Mouse (Mus musculus) kidney, adult 8-10 months (tissue): ENCODE data around the gene Agap1.

Experiments
- DNase-seq, 2 experiments: peaks; one replicate each; pipeline ENCODE4 v3.0.0; 2022

Agap1 gene

GRCm38 (mm10) chr1:89770298-89770697, 315.7 kb downstream of the Agap1 start:
- DNase-seq: no peak

DNA sequence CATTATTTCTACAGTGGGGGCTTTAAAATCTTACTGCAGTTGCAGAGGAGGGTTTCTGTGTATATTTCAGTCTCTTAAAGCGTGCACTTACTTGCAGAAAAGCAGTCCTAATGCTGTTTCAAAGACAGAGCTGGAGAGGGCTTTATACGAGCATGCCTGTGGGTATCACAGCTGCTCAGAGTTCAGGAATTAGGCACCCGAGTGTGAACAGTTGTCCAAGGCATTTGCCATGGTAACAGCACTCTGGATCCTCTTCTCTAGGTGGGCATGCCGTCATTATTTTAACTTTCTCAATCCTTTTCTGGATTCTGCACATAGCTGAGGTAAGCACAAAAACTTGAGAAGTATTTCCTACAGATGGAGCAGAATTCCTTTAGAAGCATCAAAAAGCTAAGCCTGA, 321.1 kb downstream of the Agap1 start:
- no peak for DNase-seq

DNA sequence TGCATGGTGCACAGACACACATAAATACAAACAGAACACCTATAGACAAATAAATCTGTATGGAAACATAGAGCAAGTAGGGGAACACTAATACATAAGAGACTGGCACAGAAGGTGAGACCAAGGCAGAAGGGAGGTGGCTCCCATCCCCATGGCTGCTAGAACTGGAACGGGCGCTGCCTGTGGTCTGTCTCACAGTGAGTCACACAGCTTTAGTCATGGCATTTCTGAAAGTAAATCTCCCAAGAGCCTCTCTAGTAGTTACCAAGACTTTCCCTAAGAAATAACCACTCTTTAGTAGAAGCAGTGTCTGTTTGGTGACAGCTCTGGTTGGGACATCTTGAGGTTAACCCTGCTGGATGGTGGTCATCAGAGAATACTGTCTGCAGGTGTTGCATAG, 326.1 kb downstream of the Agap1 start:
- DNase-seq: no peak

DNA sequence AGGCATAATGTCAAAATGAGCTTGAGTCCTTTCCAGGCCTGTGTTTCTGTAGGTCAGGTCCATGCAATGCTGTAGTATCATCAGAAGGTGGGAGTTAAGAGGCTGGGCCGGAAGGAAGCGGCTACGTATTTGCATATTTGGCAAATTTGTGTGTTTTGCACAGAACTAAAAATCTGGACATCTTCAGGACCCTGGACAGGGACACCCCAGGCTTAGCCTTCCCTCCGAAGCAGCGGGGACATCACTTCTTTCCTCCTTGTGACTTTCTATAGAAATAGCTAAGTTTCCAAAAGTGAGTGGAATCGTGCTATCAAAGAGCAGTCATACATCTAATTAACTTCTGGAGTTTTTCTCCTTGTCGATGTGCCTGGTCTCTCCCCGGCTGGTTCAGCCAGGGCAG, 327.3 kb downstream of the Agap1 start:
- DNase-seq: peak in 1 of 2 experiments; percentile 19

DNA sequence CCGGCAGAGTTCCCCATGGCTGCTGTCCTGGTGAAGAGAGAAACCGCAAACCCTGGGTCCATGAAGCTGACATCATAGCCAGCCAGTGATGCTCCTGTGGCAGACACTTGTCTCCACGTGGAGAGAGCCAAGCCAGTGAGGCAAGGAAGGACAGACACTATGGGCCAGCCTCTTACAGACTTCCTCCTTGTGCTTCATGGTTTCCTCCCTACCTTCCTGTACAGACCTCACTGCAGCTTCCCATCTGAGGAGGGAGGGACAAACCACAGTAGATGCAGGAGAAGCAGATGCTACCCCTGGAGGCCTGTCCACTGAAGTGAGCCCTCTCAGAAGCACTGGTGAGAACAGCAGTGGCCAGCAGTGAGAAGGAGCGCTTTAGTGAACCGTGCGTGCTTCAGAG, 332.2 kb downstream of the Agap1 start:
- DNase-seq: no peak

DNA sequence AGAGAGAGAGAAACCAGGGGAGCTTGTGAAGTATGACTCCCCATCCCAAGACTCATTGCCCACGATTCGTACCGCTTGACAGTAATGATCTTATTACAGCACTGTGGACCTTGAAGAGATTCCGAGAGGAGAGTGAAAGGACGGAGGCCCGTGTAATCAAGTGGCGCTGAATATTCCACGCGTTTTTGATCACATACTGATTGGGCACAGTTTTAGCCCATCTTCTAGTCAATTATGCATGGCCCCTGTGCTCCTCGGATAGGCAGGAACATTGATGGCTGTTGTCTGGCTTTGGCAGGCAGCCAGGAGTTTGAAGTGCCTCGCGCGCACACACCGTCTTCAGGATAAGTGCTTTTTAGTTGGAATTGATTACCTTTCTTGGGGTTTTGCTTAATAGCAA, 344.1 kb downstream of the Agap1 start:
- no peak for DNase-seq

GRCm38 (mm10) chr1:89801506-89801905, 346.9 kb downstream of the Agap1 start:
- no peak for DNase-seq

DNA sequence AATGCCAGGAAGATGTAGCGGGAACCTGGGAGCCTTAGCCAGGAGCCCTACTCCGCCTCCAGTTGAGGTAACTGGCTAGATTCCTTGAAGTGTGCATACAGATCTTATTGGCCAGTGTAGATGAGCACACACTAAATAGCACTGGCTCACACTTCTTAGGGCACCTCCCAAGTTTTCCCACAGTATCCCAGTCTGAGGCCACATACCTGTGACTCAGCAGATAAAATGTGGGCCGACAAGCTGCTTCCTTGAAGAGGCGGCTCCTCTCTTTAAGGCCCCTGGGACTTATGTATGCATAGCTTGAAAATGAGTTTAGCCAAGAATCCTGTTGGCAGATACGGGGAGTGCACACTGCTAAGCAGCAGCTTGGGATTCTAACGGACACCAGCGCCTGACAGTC, 350.4 kb downstream of the Agap1 start:
- no peak for DNase-seq

- peak; percentile 34 to 45 for DNase-seq
These were observed 358.2 kb downstream of the Agap1 start for GRCm38 (mm10) chr1:89812816-89813215.

DNA sequence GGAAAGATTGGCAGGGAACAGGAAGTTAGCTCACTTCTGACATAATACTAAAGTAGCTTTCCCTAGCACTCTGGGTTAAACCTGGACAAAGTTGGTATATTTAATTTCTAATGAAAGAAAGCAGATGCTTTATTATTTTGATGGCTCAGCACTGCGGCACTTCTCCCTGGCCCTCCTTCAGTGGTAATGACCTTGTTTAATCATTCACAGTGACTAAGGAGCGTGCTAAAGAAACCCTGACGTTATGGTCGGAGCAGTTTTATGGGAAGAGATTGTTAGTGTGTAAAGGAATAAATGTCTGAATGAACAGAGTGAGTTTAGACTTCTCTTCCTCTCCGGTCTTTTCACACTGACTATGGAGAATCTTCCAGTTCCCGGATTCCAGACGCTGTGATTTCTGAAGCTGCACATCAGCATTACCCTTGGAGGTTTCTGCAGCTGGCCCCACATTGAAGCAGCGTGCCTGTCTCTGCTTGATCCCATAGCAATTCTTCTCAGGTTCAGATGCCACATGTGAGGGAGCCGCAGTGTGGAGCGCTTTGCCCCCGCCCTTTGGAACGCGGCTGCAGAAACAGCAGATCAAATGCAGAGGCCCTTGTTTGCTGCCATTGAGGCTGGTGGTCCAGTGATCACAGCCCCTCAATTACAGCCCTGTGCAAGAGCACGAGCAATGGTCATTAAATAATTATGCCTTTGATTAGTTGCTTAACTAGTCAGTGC, 362.0 kb downstream of the Agap1 start:
- DNase-seq: peak; percentile 47 to 48

DNA sequence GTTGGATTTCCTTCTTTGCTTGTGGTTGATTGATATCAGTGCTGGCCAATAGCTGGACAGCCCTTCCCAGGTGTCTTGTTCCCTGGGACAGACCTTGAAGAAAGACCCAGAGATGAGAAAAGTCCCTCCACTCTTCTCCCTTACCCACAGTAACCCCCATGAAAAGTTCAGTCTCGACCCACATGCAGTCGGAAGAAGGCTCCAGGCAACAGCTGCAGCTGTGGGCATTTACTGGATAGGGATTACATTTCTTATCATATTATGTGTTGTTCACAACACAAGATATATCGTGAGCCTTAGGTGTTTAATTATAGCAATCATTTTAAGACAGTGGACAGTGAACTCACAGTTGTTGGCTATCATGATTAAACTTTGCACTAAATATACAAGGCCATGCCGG, 367.2 kb downstream of the Agap1 start:
- DNase-seq: no peak

DNA sequence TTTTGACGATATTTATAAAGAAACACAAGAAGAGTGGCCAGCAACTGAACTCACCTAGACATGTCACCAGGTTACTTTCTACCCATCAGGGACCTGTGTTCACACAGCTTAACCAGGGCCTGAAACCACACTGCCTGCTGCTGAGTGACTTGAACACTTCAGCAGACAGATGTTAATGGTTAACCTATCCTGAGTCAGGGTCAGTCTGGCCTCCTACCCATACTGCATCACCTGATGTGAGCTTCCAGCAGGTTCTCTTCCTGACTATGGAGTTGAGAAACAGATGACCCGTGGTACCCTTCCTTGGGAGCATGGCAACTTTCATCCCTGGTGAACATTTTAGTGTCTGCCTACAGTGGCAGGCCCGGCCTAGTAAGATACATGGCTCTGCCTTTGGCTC, 367.8 kb downstream of the Agap1 start:
- DNase-seq: peak; percentile 80 to 89

DNA sequence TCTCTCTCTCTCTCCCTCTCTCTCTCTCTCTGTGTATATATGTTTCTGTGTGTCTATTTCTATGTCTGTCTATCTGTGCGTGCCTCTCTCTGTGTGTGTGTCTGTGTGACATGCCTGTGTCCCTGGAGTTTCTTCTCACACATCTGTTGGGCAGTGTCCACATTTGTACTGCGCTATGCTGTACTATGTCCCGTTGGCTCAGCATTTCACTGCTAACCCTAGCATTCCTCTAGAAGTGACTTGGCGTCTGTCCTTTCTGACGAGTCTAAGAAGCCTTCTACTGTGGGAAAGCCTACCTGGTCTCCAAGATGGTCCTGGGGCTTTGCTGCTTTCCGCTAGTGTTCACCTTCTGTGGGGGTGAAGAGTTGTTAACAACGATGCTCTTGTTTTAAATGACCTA, 368.4 kb downstream of the Agap1 start:
- peak; percentile 41 to 53 for DNase-seq

DNA sequence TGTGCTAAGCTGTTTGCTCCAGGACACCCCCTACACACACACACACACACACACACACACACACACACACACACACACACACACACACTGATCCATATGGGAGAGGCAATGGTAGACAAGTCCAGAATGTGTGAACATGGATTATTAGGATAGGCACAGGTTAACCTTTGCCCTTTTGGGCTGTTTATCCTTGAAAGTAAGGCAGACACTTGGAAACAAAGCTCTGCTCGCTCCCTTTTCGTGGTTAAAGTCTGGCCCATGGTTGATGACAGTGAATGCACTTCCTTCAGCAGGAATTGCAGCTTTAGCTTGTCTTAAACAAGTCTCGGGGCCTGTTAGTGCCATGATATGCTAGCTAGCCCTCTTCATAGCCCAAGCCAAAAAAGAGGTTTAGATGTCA, 372.4 kb downstream of the Agap1 start:
- peak; percentile 30 to 41 for DNase-seq

DNA sequence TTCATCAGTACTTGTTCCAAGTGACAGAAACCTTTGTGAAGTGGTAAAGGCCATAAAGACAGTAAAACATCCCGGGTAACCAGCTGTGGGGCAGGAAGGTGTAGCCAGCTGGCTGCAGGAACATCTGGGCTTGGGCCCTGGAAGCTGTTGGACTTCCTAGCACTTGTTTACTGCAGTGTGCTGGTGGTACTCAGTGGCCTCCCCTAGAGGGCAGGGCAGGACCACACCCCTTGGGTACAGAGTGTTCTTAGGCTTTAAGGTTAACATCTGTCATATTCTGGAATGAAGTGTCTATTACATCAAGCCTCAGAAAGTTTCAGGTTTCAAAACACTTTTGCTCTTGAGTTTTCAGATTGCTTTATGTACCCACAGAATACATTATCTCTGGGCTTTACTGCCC, 376.5 kb downstream of the Agap1 start:
- no peak for DNase-seq

GRCm38 (mm10) chr1:89844064-89844463, 389.5 kb downstream of the Agap1 start:
- no peak for DNase-seq

DNA sequence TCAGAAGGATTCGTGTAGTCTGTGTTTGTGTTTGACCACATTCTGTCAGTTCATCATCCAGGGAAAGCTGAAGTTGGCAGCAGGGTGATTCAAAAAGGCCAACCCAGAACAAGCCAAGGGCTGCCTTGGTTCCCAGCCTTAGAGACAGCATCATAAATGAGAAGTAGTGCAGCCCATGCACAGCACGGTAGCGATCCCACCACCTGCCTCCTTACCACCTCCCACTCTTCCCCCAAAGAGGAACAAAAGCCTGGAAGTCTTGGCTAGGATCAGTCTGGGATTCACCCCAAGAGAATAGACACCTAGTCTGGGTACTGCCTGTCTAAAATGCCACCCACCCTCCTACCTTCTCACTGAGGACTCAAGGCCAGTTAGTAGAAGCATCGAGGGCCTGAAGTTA, 390.9 kb downstream of the Agap1 start:
- DNase-seq: no peak

- no peak for DNase-seq
These were observed 391.5 kb downstream of the Agap1 start for GRCm38 (mm10) chr1:89846148-89846547.

GRCm38 (mm10) chr1:89848356-89849039, 393.9 kb downstream of the Agap1 start:
- no peak for DNase-seq

DNA sequence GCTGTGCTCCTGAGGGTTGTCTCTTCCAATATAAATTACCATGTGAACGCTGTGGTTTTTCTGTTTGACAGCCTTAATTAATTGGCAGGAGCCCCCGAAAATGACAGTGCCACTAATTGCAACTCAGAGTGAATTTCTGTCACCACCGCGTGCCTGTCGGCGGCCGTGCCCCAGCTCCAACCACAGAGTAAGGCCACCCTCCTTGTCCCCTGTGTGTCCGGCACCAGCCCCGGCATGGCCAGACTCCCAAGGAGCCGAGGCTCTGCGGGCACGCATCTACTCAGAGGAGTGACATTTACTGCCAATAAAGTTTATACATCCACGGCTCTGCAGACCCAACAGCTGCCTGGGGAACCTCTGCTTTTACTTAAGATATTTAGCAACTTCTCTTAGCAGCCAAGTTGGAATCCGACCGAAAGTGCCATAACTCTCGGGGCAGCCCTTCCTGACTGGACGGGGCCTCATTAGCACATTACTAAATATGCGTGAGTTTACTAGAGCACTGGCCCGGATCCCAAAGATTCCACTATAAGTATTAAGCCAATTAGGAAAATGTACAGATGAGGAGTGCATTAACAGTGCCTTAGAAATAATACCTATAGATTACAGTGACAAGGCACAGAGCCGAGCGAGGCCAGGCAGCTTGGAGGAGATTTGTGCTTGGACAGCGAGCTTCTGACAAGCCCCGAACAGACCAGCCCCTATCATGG, 394.7 kb downstream of the Agap1 start:
- DNase-seq: no peak

GRCm38 (mm10) chr1:89849861-89850230, 395.2 kb downstream of the Agap1 start:
- no peak for DNase-seq

DNA sequence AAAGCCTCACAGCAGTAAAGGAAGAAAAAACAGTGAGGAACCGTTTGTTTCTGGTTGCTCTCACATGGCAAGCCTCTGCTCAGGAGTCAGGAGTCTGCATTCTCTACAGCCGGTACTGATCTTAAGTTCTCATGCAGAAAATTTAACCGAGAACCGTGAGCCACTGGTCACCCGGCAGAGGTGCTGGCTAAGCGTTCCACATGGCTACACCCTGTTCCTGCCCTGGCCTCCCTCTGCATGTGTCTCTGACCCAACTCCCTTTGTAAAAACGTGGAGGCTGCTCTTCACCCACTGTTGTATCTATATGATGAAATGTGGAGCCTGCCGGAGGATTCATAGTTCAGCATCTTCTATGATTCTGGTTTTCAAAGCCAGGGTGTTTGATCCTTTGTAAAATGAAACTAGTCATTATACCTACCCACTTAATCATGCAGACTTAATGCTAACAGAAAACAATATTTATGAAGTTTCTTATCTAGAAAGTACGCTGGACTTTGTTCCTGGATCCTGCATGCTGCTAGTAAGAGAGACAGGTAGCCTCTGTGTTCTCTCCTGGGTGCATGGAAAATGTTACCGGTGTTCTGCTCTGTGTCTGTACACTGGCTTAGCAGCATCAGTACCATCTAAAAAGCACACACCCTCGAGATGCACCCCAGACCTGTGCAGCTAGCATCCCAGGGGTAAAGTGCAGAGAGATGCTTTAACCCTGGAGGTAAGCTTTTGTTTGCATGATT, 396.2 kb downstream of the Agap1 start:
- DNase-seq: peak; percentile 11 to 40

DNA sequence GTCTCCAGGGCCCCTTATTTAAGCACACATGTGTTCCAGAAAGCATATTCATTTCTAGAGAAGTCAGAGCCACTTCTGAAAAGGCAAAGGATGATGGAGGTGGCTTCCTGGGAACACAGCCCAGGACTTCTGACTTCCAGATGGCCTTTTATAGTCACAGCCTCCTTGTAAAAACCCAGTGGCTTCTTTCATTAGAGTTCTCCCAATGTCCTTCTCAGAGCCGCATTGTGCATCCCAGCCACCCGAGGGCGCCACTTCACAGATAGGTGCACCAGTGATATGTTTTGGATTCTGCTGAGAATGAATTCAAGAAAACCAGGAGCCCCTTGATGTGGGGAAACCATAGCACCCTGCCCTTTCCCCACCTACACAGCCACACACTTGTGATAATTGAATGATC, 404.6 kb downstream of the Agap1 start:
- DNase-seq: peak in 1 of 2 experiments; percentile 61
